Mouse (Mus musculus): ENCODE results near the gene Rxfp3. TPM values are rescaled to one million over a fixed set of nuclear protein-coding genes. Genes with fewer than 3 reads are reported as not detected.
"Not testable (repeated sequence)": the region's sequence is repeated elsewhere in the genome, so short reads cannot be mapped to it uniquely, and the experiment has no call there.

The Rxfp3 gene
- polyA plus RNA-seq, 1 experiment from 2014 or later = 0.06 TPM

GRCm38 (mm10) chr15:10986477-10986876 lies 51.3 kb downstream of the Rxfp3 start:
- not testable (repeated sequence) for H3K9ac ChIP-seq; H3K27ac ChIP-seq (ENCODE audit: poor library complexity, severe bottlenecking); H3K4me1 ChIP-seq (replicated peaks); H3K9me3 ChIP-seq (replicated peaks); H3K4me2 ChIP-seq; ATAC-seq (ENCODE audit: insufficient number of reproducible peaks, low FRiP score); H3K4me3 ChIP-seq; H3K27me3 ChIP-seq (replicated peaks)
- 69% methylated on average over 2 of the region's 2 CpGs for WGBS
- H3K36me3 ChIP-seq = peaks cover 29% of the 10 kb centered on the region

DNA sequence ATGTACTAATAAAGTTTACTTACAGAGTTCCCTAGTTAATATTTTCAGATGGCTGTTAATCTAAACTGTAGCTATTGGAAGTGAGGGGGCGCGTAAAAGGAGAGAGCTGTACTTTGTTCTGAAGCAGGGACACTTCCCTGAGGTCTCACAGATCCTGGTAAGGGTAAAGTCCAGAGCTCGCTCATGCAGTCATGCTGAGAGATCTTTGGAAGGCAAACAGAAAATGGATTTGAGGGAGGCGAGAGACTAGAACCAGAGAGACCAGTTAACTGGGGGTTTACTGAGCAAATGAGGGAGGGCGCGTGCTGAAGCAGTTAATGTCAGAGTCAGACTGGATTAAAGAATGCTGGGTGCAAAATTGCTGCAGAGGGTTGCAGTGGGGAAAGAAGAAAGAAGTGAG lies 52.0 kb downstream of the Rxfp3 start:
- Histone ChIP-seq H3K4me1 (replicated peaks) (peaks cover 3% of the 10 kb centered on the region), H3K9ac (no peak overlapping the region), H3K27ac (ENCODE audit: poor library complexity, severe bottlenecking) (no peak overlapping the region), H3K4me3 (no peak overlapping the region), H3K4me2 (no peak overlapping the region), H3K36me3 (peaks cover 29% of the 10 kb centered on the region), H3K9me3 (replicated peaks) (no peaks in the 10 kb centered on the region), H3K27me3 (replicated peaks) (no peaks in the 10 kb centered on the region)
- ATAC-seq (ENCODE audit: insufficient number of reproducible peaks, low FRiP score) = no peak
- 76% methylated on average over 6 of the region's 6 CpGs for WGBS

Other genes with a start within 250 kb of the Rxfp3 start
- gene C1qtnf3, start 85.7 kb downstream of the Rxfp3 start, polyA plus RNA-seq (2016; fragmentation: Nextera tagmentation; extraction: Ambion mirVana) = 0.14 and 0.28 TPM in 2 replicates
- 13.2 and 13.8 TPM in 2 replicates for gene Amacr, start 56.2 kb downstream of the Rxfp3 start, polyA plus RNA-seq (2016; fragmentation: Nextera tagmentation; extraction: Ambion mirVana)
- gene Slc45a2, start 37.3 kb downstream of the Rxfp3 start, polyA plus RNA-seq (2016; fragmentation: Nextera tagmentation; extraction: Ambion mirVana) = 0.08 TPM in 1 of 2 replicates, not detected in the other
- 1.1 and 1.4 TPM in 2 replicates for gene Adamts12, start 26.8 kb upstream of the Rxfp3 start, polyA plus RNA-seq (2016; fragmentation: Nextera tagmentation; extraction: Ambion mirVana)

All from heart, embryonic 12.5 days (tissue).